Mouse (Mus musculus) midbrain, embryonic 14.5 days (tissue): ENCODE data around the gene Inpp5e. TPM values are rescaled to one million over a fixed set of nuclear protein-coding genes. Genes with fewer than 3 reads are reported as not detected.

Experiments
- ATAC-seq: fragments of 200-750 bp; cut with Nextera tagmentation; 2 replicates; pipeline ENCODE4 v1.8.0; 2017; ENCODE audit warnings: moderate number of reproducible peaks, moderate library complexity; ENCODE audit not compliant: low FRiP score, low TSS enrichment
- DNase-seq: peaks from one replicate; pipeline ENCODE4 v3.0.0-alpha.2; 2015
- H3K27ac ChIP-seq: fragments of 300-500 bp; sonication (generic); replicated peaks from 2 replicates; pipeline ENCODE4 v1.5.1; 2014; ENCODE audit warnings: mild to moderate bottlenecking, low read depth, low read length, moderate library complexity
- H3K27me3 ChIP-seq: fragments of 300-500 bp; sonication (generic); 2 replicates; pipeline ENCODE4 v1.6.1; 2014; ENCODE audit warnings: low read length, control low read depth, mixed read lengths; ENCODE audit not compliant: control insufficient read depth, insufficient read depth
- H3K36me3 ChIP-seq: fragments of 300-500 bp; sonication (generic); 2 replicates; pipeline ENCODE4 v1.6.1; 2014; ENCODE audit warnings: low read length, control low read depth; ENCODE audit not compliant: control insufficient read depth, insufficient read depth
- H3K4me1 ChIP-seq: fragments of 300-500 bp; sonication (generic); 2 replicates; pipeline ENCODE4 v1.6.1; 2014; ENCODE audit warnings: mild to moderate bottlenecking, antibody characterized with exemption, low read length, control low read depth; ENCODE audit not compliant: control insufficient read depth, insufficient read depth
- H3K4me2 ChIP-seq: fragments of 300-500 bp; sonication (generic); 2 replicates; pipeline ENCODE4 v1.6.1; 2014; ENCODE audit warnings: mild to moderate bottlenecking, low read length, moderate library complexity
- H3K4me3 ChIP-seq: fragments of 300-500 bp; sonication (generic); replicated peaks from 2 replicates; pipeline ENCODE4 v1.5.1; 2014; ENCODE audit warnings: low read depth, low read length
- H3K9ac ChIP-seq: fragments of 300-500 bp; sonication (generic); replicated peaks from 2 replicates; pipeline ENCODE4 v1.6.1; 2014; ENCODE audit warnings: mild to moderate bottlenecking, low read length, moderate library complexity
- H3K9me3 ChIP-seq: fragments of 300-500 bp; sonication (generic); 2 replicates; pipeline ENCODE4 v1.6.1; 2016; ENCODE audit warnings: low read length, control low read depth, mixed read lengths; ENCODE audit not compliant: control insufficient read depth
- WGBS: fragments of 180-500 bp; shearing (Covaris S2); extraction: QIAGEN DNeasy Blood & Tissue Kit; methylation state at CpG from one replicate; pipeline ENCODE4 v1.1.7; 2014; 5-methylcytosine and 5-hydroxymethylcytosine counted together
- polyA plus RNA-seq: library from polyadenylated mRNA; unstranded; fragments of >200 nt; fragmentation: Nextera tagmentation; extraction: Ambion mirVana; gene quantifications from 2 replicates; pipeline ENCODE4 v1.2.1, GENCODE M21; 2014

Gene Inpp5e
- polyA plus RNA-seq, 1 experiment from 2014 or later = 26.3 TPM

DNA sequence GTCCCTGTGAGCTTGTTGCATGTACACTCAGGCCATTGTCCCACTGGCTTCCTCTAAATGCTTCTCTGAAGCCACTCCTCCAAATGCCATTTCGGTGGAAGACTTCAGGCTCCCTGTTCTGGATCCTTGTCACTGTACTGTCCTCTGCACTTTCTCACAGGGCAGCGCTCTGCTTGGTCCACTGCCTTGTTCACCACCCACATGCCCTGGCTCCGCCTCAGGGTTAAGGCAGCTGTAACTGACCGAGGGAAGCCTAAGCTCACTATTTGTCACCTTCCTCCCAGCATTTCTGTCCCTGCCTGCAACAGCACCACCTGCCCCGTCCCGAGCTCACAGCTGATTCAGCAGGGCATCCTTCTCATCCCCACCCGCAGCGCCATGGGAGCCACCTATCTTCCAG is 5.7 kb downstream of the Inpp5e start:
- Histone ChIP-seq H3K4me1 (peaks cover 35% of the 10 kb centered on the region), H3K4me3 (no peak overlapping the region), H3K4me2 (no peak overlapping the region), H3K9ac (no peak overlapping the region), H3K27ac (no peak overlapping the region), H3K27me3 (no peaks in the 10 kb centered on the region), H3K36me3 (peaks cover 45% of the 10 kb centered on the region), H3K9me3 (no peaks in the 10 kb centered on the region)
- DNase-seq = no peak
- WGBS = 80% methylated on average over 8 of the region's 8 CpGs
- no peak for ATAC-seq

- no peak overlapping the region for H3K4me2 ChIP-seq
- peaks cover 55% of the 10 kb centered on the region for H3K36me3 ChIP-seq
- WGBS = 95% methylated on average over 1 of the region's 1 CpGs
- peaks cover 24% of the 10 kb centered on the region for H3K4me1 ChIP-seq
- DNase-seq (no peak), ATAC-seq (no peak)
- H3K27ac ChIP-seq = no peak overlapping the region
- no peaks in the 10 kb centered on the region for H3K9me3 ChIP-seq
- H3K4me3 ChIP-seq = no peak overlapping the region
- H3K9ac ChIP-seq = no peak overlapping the region
- H3K27me3 ChIP-seq = no peaks in the 10 kb centered on the region
Observed at GRCm38 (mm10) chr2:26402265-26402664, 6.7 kb downstream of the Inpp5e start.

DNA sequence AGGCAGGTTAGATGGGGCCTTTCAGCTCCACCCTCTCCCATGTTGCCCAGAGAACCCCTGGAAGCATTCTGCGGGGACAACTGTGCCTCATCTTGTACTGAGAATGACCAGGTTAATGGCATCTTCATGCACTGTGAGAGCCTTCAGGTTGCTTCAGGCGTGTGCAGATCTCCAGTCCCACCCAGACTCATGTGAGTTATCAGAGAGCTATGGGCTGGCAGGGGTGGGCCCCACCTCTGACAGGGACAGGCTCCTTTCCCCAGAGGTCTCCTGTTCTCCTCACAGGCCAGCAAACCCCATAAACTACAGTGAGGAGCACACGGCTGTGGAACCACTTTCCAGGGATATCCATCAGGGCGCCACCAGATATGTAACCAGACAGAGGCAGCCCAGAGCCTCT is 8.0 kb downstream of the Inpp5e start:
- H3K9ac ChIP-seq = no peak overlapping the region
- H3K27ac ChIP-seq = no peak overlapping the region
- 93% methylated on average over 4 of the region's 4 CpGs for WGBS
- no peaks in the 10 kb centered on the region for H3K9me3 ChIP-seq
- DNase-seq (no peak), ATAC-seq (no peak)
- H3K27me3 ChIP-seq = no peaks in the 10 kb centered on the region
- peaks cover 68% of the 10 kb centered on the region for H3K36me3 ChIP-seq
- H3K4me1 ChIP-seq = peaks cover 12% of the 10 kb centered on the region
- no peak overlapping the region for H3K4me2 ChIP-seq
- H3K4me3 ChIP-seq = no peak overlapping the region

DNA sequence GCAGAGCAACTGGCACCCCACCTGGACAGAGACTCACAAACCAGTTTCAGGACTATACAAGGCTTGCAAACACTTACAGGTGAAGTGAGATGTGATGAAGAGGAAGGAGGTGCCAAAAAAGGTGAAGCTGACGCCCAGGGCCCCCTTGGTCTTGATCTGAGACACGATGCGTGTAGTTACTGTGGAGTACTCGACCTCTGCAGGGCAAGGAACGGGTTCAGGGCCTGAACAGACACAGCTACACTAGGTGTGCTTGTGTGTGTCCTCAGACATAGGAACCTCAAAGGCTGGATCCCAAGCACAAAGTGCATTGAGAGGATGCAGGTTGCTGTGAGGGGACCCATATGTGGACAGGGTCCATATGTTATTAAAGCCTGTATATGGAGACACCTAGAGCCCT is 8.7 kb downstream of the Inpp5e start:
- DNase-seq (no peak), ATAC-seq (no peak)
- Histone ChIP-seq H3K9ac (no peak overlapping the region), H3K4me3 (no peak overlapping the region), H3K4me2 (no peak overlapping the region), H3K36me3 (peaks cover 75% of the 10 kb centered on the region), H3K27me3 (no peaks in the 10 kb centered on the region), H3K27ac (no peak overlapping the region), H3K4me1 (peaks cover 5% of the 10 kb centered on the region; the same call in 1 of the 2 replicates), H3K9me3 (no peaks in the 10 kb centered on the region)
- 90% methylated on average over 5 of the region's 5 CpGs for WGBS

- no peaks in the 10 kb centered on the region for H3K9me3 ChIP-seq
- ATAC-seq (no peak), DNase-seq (no peak)
- H3K27me3 ChIP-seq = no peaks in the 10 kb centered on the region
- peaks cover 81% of the 10 kb centered on the region for H3K36me3 ChIP-seq
- H3K4me3 ChIP-seq = no peak overlapping the region
- 90% methylated on average over 5 of the region's 5 CpGs for WGBS
- no peaks in the 10 kb centered on the region for H3K4me1 ChIP-seq
- H3K9ac ChIP-seq = no peak overlapping the region
- no peak overlapping the region for H3K4me2 ChIP-seq
- no peak overlapping the region for H3K27ac ChIP-seq
Observed at GRCm38 (mm10) chr2:26399647-26400046, 9.4 kb downstream of the Inpp5e start.

GRCm38 (mm10) chr2:26398978-26399377 is 10.0 kb downstream of the Inpp5e start:
- no peak overlapping the region for H3K4me3 ChIP-seq
- DNase-seq (no peak), ATAC-seq (no peak)
- H3K4me2 ChIP-seq = no peak overlapping the region
- no peaks in the 10 kb centered on the region for H3K4me1 ChIP-seq
- H3K9ac ChIP-seq = no peak overlapping the region
- 92% methylated on average over 8 of the region's 8 CpGs for WGBS
- H3K9me3 ChIP-seq = no peaks in the 10 kb centered on the region
- no peaks in the 10 kb centered on the region for H3K27me3 ChIP-seq
- H3K36me3 ChIP-seq = peaks cover 88% of the 10 kb centered on the region
- H3K27ac ChIP-seq = no peak overlapping the region

DNA sequence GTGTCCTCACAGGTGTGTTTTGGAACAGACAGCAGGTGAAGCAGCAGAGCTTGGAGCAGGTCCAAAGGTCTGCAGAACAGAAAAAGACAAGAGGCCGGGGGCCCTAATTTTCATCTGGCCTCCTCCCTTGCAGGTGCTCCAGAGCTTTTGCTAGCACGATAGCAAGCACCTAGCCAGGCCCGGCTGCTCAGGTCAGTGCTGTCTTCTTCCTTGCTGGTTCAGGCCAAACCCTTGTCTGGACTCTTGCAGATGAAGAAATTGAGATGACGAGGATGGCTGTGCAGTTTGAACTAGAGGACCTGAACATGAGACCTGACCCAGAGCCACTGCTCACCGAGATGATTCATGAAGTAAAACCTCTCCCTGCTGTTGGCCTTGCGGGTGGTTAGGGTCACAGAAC is 17.4 kb downstream of the Inpp5e start:
- Histone ChIP-seq H3K36me3 (peaks cover 77% of the 10 kb centered on the region), H3K27me3 (no peaks in the 10 kb centered on the region), H3K9me3 (no peaks in the 10 kb centered on the region), H3K4me1 (peaks cover 12% of the 10 kb centered on the region), H3K9ac (no peak overlapping the region), H3K4me3 (no peak overlapping the region), H3K4me2 (no peak overlapping the region), H3K27ac (no peak overlapping the region)
- DNase-seq = no peak
- ATAC-seq = no peak
- WGBS = 94% methylated on average over 6 of the region's 6 CpGs

- WGBS = 87% methylated on average over 3 of the region's 3 CpGs
- Histone ChIP-seq H3K27me3 (no peaks in the 10 kb centered on the region), H3K4me1 (peaks cover 12% of the 10 kb centered on the region), H3K4me2 (peak overlapping the region; percentile 27; the same call in 1 of the 2 replicates), H3K9me3 (no peaks in the 10 kb centered on the region), H3K36me3 (peaks cover 77% of the 10 kb centered on the region), H3K4me3 (no peak overlapping the region), H3K9ac (no peak overlapping the region), H3K27ac (no peak overlapping the region)
- no peak for ATAC-seq
- DNase-seq = no peak
Observed at GRCm38 (mm10) chr2:26390954-26391353, 18.0 kb downstream of the Inpp5e start.

DNA sequence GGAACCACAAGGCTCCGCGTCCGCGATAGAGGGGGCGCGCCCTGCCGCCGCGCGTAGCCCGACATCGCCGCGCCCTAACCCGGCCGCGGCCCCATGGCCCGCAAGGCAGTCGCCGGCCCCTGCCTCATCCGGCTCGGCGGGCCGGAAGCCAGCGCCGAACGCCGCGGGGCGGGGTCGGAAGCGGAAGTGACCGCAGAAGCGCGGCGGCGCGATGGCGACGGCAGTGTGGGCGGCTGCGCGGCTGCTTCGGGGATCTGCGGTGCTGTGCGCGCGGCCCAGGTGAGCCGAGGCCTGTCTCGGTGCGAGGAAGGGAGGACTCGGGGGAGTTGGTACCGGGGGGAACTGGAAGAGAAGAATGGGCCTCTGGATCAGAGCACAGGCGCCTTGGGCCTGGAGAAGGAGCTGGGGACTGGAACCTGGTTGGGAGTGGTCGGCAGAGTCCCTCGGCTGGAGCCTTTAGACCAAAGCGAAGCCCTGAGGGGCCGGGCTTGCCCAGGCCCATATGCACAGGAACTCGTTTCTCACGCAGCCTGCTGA is 19.8 kb downstream of the Inpp5e start, which contains the start of the genes Entr1 and Pmpca:
Gene Entr1 (minus strand): TSS at position 163 of the 537 bp plus-strand sequence.
Gene Pmpca (plus strand): TSS at position 186 of the 537 bp plus-strand sequence.
- peak within 1 kb of the TSS; percentile 92 for H3K9ac ChIP-seq
- peak; percentile 91 for ATAC-seq
- no peaks in the 10 kb centered on the region for H3K9me3 ChIP-seq
- peak within 1 kb of the TSS; percentile 97 for H3K4me3 ChIP-seq
- peaks cover 12% of the 10 kb centered on the region for H3K4me1 ChIP-seq
- under 1% methylated on average over 60 of the region's 60 CpGs for WGBS
- H3K36me3 ChIP-seq = peaks cover 77% of the 10 kb centered on the region
- H3K4me2 ChIP-seq = peak within 1 kb of the TSS; percentile 98
- H3K27me3 ChIP-seq = no peaks in the 10 kb centered on the region
- H3K27ac ChIP-seq = peak within 1 kb of the TSS; percentile 77
- peak; percentile 96 for DNase-seq
